Mouse (Mus musculus) CD4-positive naive resting alpha-beta T cell, adult 76 days (primary cell): ENCODE data around the gene Ust. TPM values are rescaled to one million over a fixed set of nuclear protein-coding genes. Genes with fewer than 3 reads are reported as not detected.

Experiments
- total RNA-seq: library from RNA; stranded (reverse); gene quantifications from one replicate; pipeline ENCODE4 v1.2.4, GENCODE M21; 2023

The Ust gene
- 12.8 TPM for total RNA-seq

GRCm38 (mm10) chr10:8518141-8519013 is at the start of gene Ust:
Gene Ust (minus strand): TSS chr10:8518825.

